Mouse (Mus musculus): Measurements from ENCODE around the gene Gm11096. TPM values are rescaled to one million over a fixed set of nuclear protein-coding genes. Genes with fewer than 3 reads are reported as not detected.

The Gm11096 gene
- not detected in 2 replicates for polyA plus RNA-seq (2014; fragmentation: Nextera tagmentation; extraction: Ambion mirVana)

DNA sequence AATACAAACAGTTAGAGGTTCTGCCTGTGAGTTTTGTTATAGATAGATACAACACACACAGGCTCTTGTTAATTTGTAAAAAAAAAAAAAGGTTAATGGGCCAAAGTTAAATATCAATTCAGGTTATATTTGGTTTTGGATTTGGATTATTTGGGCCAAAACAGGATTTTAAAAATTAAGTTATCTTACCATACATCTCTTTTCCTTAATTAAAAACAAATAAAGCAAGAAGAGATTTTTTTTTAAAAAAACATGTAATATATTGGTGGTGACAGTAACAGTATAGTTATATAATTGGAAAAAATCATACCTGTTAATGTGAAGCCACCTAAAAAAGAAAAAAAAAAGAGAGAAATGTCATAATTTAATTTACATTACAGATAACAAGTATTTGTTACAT lies at the start of gene Gm11096:
Gene Gm11096, plus strand, starts transcription at position 301 of the 400 bp plus-strand sequence.
- Histone ChIP-seq H3K4me3 (ENCODE audit: low read depth, low read length) (no peak within 1 kb of the TSS), H3K27ac (ENCODE audit: low read depth) (no peak within 1 kb of the TSS), H3K4me1 (ENCODE audit: insufficient read depth) (no peaks in the 10 kb centered on the region), H3K36me3 (ENCODE audit: insufficient read depth) (no peaks in the 10 kb centered on the region), H3K4me2 (no peak within 1 kb of the TSS), H3K27me3 (ENCODE audit: insufficient read depth, low read length) (no peaks in the 10 kb centered on the region), H3K9me3 (ENCODE audit: low read depth, low read length) (no peaks in the 10 kb centered on the region), H3K9ac (no peak within 1 kb of the TSS)
- no peak for DNase-seq
- no peak for ATAC-seq (ENCODE audit: insufficient read depth)
- no peak for TF ChIP-seq CTCF (IDR thresholded peaks at IDR 0.05; ENCODE audit: low read depth)

DNA sequence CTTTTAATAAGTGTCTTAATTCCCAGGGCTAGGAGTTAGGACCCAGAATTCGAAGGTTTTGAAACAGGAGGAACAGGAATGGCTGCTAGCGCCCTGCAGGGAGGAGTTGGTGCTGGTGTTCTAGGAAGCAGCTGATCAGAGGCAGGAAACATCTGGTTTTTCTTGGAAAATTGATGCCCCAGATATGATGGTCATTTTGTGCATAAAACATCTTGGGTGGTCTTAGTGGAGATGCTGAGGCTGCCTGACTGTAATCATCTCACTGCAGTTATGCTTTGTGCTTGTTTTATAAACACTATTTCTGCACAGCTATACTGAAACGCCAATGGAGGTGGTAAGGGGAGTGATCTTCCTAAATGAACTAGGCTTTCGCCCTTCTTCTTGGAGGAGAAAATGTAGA lies 48.5 kb upstream of the Gm11096 start:
- no peak overlapping the region for H3K4me3 ChIP-seq (ENCODE audit: low read depth, low read length)
- peaks cover 3% of the 10 kb centered on the region; the same call in 1 of the 2 replicates for H3K36me3 ChIP-seq (ENCODE audit: insufficient read depth)
- DNase-seq (peak; percentile 82), ATAC-seq (ENCODE audit: insufficient read depth) (peak; percentile 77)
- H3K27me3 ChIP-seq (ENCODE audit: insufficient read depth, low read length): no peaks in the 10 kb centered on the region
- no peaks in the 10 kb centered on the region for H3K9me3 ChIP-seq (ENCODE audit: low read depth, low read length)
- H3K4me2 ChIP-seq: no peak overlapping the region
- TF ChIP-seq CTCF (IDR thresholded peaks at IDR 0.05; ENCODE audit: low read depth): no peak
- peaks cover 14% of the 10 kb centered on the region for H3K4me1 ChIP-seq (ENCODE audit: insufficient read depth)
- H3K9ac ChIP-seq: no peak overlapping the region
- H3K27ac ChIP-seq (ENCODE audit: low read depth): no peak overlapping the region
- 30% methylated on average over 4 of the region's 4 CpGs for WGBS

DNA sequence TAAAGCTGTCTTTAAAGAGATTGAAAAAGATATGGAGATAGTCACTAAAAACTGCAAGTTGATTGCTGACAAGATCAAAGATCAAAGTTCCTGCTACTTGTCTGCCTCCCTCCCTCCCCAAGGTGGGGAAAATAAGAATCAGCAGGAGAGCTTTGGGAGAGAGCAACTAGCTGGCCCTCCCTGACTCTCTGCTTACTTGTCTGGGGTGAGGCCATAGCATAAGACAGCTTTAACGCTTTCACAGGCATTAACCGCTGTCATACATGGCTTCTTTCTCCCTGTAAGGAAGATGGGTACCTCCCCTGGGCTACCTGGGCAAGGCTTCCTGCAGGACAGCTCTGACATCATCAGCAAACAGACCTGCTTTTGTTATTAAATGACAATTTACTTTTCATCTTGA lies 47.4 kb upstream of the Gm11096 start:
- H3K9ac ChIP-seq: no peak overlapping the region
- WGBS: 35% methylated on average over 2 of the region's 2 CpGs
- H3K27me3 ChIP-seq (ENCODE audit: insufficient read depth, low read length): no peaks in the 10 kb centered on the region
- no peaks in the 10 kb centered on the region for H3K36me3 ChIP-seq (ENCODE audit: insufficient read depth)
- no peak for ATAC-seq (ENCODE audit: insufficient read depth)
- no peak overlapping the region for H3K27ac ChIP-seq (ENCODE audit: low read depth)
- no peaks in the 10 kb centered on the region for H3K9me3 ChIP-seq (ENCODE audit: low read depth, low read length)
- DNase-seq: no peak
- TF ChIP-seq CTCF (IDR thresholded peaks at IDR 0.05; ENCODE audit: low read depth): no peak
- H3K4me1 ChIP-seq (ENCODE audit: insufficient read depth): peaks cover 14% of the 10 kb centered on the region
- no peak overlapping the region for H3K4me3 ChIP-seq (ENCODE audit: low read depth, low read length)
- H3K4me2 ChIP-seq: no peak overlapping the region

DNA sequence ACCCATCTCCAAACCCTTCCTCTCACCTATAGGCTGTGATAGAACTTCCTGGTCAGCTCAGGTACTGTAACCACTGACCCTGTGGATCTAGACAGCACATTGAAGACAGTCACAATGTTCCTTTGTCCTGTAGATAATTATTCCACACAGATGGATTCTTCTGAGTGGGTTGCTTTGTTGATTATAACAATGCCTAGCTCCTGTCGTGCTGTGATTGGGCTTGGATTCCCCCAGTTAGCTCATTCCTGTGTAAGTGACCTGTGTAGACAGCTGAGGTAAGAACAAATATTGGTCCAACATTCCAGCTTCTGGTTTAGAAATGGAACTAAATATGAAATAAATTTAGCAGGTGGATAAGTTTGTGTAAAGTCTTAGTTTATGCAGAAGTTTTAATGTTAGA lies 44.1 kb upstream of the Gm11096 start:
- Histone ChIP-seq H3K4me1 (ENCODE audit: insufficient read depth) (peaks cover 10% of the 10 kb centered on the region; the same call in 1 of the 2 replicates), H3K9ac (no peak overlapping the region), H3K4me3 (ENCODE audit: low read depth, low read length) (no peak overlapping the region), H3K9me3 (ENCODE audit: low read depth, low read length) (no peaks in the 10 kb centered on the region), H3K36me3 (ENCODE audit: insufficient read depth) (no peaks in the 10 kb centered on the region), H3K27me3 (ENCODE audit: insufficient read depth, low read length) (no peaks in the 10 kb centered on the region), H3K27ac (ENCODE audit: low read depth) (no peak overlapping the region), H3K4me2 (no peak overlapping the region)
- 70% methylated on average over 1 of the region's 1 CpGs for WGBS
- DNase-seq: no peak
- no peak for TF ChIP-seq CTCF (IDR thresholded peaks at IDR 0.05; ENCODE audit: low read depth)
- ATAC-seq (ENCODE audit: insufficient read depth): no peak

DNA sequence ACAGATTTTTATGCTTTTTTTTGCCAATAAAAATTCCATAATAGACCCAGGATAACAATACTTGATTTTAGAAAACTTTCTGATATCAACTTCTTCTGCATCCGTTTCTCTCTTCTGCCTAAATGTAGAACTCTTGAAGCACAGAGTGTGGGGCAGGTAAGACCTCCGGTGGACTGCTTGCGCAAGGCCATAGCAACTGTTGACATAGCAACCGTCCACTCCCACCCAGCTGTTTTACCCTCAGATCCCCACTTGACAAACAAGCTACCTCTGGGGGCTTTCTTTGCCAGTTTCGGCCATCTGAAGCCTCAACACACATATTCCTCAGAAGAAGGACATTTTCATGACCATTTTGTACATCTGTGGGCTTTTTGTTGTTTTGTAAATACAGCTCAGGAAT lies 41.2 kb upstream of the Gm11096 start:
- Histone ChIP-seq H3K27ac (ENCODE audit: low read depth) (no peak overlapping the region), H3K9me3 (ENCODE audit: low read depth, low read length) (no peaks in the 10 kb centered on the region), H3K9ac (no peak overlapping the region), H3K4me1 (ENCODE audit: insufficient read depth) (0 out of 2 replicates have a peak, but pooled peaks cover 4% of the 10 kb centered on the region), H3K27me3 (ENCODE audit: insufficient read depth, low read length) (no peaks in the 10 kb centered on the region), H3K36me3 (ENCODE audit: insufficient read depth) (no peaks in the 10 kb centered on the region), H3K4me2 (no peak overlapping the region), H3K4me3 (ENCODE audit: low read depth, low read length) (no peak overlapping the region)
- DNase-seq (no peak), ATAC-seq (ENCODE audit: insufficient read depth) (no peak)
- TF ChIP-seq CTCF (IDR thresholded peaks at IDR 0.05; ENCODE audit: low read depth): no peak
- WGBS: 61% methylated on average over 5 of the region's 5 CpGs

DNA sequence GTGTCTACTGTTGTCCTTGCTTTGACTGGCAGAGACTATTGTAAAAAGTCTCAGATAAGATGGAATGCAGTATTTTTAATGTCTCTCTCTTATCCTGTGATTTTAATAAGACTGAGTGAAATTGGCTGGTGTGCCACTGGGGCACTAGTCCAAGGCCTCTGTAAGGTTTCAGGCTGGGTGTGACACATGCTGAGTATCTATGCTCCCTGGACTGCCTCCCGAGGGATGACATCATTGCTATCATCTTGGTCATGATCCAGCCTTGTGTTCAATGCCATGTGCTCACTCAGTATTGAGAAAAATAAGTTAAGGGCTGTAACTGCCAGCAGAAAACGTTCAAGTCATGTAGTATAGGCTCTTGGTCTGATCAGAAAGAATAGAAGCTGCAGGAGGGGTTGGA lies 38.9 kb upstream of the Gm11096 start:
- ATAC-seq (ENCODE audit: insufficient read depth) (peak; percentile 81), DNase-seq (peak; percentile 61)
- Histone ChIP-seq H3K36me3 (ENCODE audit: insufficient read depth) (peaks cover 2% of the 10 kb centered on the region; the same call in 1 of the 2 replicates), H3K9ac (no peak overlapping the region), H3K27me3 (ENCODE audit: insufficient read depth, low read length) (no peaks in the 10 kb centered on the region), H3K4me2 (no peak overlapping the region), H3K4me1 (ENCODE audit: insufficient read depth) (0 out of 2 replicates have a peak, but pooled peaks cover 4% of the 10 kb centered on the region), H3K4me3 (ENCODE audit: low read depth, low read length) (no peak overlapping the region), H3K9me3 (ENCODE audit: low read depth, low read length) (no peaks in the 10 kb centered on the region), H3K27ac (ENCODE audit: low read depth) (no peak overlapping the region)
- TF ChIP-seq CTCF (IDR thresholded peaks at IDR 0.05; ENCODE audit: low read depth): no peak
- 49% methylated on average over 2 of the region's 2 CpGs for WGBS

DNA sequence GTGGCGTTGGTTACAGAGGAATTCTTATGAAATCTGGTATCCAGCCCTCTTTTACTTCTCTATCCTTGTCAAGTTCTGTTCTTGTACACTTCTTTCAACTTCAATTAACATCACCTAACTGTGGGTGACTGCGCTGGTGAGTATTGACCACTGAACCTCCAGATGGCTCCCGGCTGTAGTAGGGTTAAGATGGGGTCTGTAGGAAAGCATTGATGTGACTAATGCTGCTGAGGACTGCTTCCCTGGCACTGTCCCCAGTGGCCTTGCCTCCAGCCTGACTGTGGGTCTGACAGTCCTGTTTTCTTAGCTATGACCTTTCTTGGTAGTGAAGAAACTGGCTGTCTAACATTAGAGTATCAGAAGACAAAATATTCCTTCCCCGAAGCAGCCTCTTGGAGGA lies 38.4 kb upstream of the Gm11096 start:
- WGBS: 80% methylated on average over 4 of the region's 4 CpGs
- Histone ChIP-seq H3K4me2 (no peak overlapping the region), H3K9ac (no peak overlapping the region), H3K36me3 (ENCODE audit: insufficient read depth) (peaks cover 7% of the 10 kb centered on the region; the same call in 1 of the 2 replicates), H3K27me3 (ENCODE audit: insufficient read depth, low read length) (no peaks in the 10 kb centered on the region), H3K27ac (ENCODE audit: low read depth) (no peak overlapping the region), H3K4me3 (ENCODE audit: low read depth, low read length) (no peak overlapping the region), H3K9me3 (ENCODE audit: low read depth, low read length) (no peaks in the 10 kb centered on the region), H3K4me1 (ENCODE audit: insufficient read depth) (0 out of 2 replicates have a peak, but pooled peaks cover 4% of the 10 kb centered on the region)
- no peak for TF ChIP-seq CTCF (IDR thresholded peaks at IDR 0.05; ENCODE audit: low read depth)
- DNase-seq (peak; percentile 42), ATAC-seq (ENCODE audit: insufficient read depth) (peak; percentile 70)
